Mouse (Mus musculus) CD8-positive naive resting alpha-beta T cell, adult 2 months (primary cell): ENCODE data around the gene Tmem86a.
"Not testable (repeated sequence)": the region's sequence is repeated elsewhere in the genome, so short reads cannot be mapped to it uniquely, and the experiment has no call there.

ENCODE experiments used
- DNase-seq, 2 experiments: peaks; one replicate each; pipeline ENCODE4 v3.0.0; 2022; ENCODE audit warnings: low read depth in 2 of 2, low spot score in 2 of 2

The Tmem86a gene

DNA sequence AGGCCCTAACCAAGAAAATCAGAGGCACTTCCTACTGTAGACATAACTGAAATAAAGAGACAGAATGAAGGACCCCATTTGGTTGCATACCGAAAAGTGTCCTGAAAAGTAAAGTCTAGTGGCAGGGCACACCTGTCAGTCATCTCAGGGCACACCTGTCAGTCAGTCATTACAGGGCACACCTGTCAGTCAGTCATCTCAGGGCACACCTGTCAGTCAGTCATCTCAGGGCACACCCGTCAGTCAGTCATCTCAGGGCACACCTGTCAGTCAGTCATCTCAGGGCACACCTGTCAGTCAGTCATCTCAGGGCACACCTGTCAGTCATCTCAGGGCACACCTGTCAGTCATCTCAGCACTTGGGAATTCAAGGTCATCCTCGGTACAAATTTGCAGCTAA, 23.5 kb upstream of the Tmem86a start:
- DNase-seq, result not testable (repeated sequence)

GRCm38 (mm10) chr7:47027520-47027919, 22.9 kb upstream of the Tmem86a start:
- DNase-seq, result no peak

GRCm38 (mm10) chr7:47030517-47031193, 19.7 kb upstream of the Tmem86a start:
- no peak for DNase-seq

- DNase-seq, result no peak
Measured at GRCm38 (mm10) chr7:47031371-47031770, 19.0 kb upstream of the Tmem86a start.

DNA sequence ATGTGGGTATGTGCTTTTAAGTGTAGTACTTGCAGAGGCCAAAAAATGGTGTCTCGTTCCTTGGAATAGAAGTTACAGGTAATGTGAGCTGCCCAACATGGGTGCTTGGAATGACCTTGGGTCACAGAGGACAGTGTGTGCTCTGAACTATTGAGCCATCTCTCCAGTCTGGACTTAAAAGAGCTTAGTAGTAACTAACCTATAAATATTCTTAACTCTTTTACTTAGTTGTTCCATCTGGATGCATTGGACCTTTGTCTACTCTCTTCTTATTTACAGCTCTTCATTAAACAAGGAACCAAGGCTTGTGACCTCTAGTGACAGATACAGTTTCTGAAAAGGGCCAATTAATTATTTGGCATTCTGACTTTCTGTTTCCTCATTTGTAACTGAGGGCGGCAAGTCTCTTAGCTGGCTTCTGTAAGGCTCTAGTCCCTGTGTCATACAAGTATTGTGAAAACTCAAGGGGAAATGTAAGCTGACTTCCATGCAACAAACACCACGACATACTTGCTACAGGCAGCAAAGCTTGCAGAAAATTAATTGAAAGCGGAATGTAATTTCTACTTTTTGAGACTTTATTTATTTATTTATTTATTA, 15.5 kb upstream of the Tmem86a start:
- DNase-seq, result no peak

GRCm38 (mm10) chr7:47035426-47035825, 15.0 kb upstream of the Tmem86a start:
- no peak for DNase-seq

DNA sequence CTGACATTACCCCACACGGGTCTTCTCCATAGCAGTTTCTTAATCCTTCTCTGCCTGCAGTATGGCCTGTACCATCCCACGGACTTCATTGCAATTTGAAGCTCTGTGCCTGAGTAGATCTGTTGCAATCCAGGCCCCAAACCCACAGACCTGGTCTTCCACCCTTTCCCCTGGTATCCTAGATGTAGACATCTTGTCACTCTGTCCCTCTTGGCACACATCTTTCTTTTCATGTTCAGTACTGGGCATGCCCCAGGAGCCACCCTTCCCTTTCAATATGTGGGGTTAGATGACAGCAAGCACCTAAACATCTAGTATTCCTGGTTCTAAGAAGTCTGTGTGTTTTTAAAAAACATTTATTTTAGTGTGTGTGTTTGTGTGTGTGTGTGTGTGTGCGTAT, 8.7 kb upstream of the Tmem86a start:
- DNase-seq, result no peak

- DNase-seq, result no peak
Measured at GRCm38 (mm10) chr7:47042121-47042520, 8.3 kb upstream of the Tmem86a start.

GRCm38 (mm10) chr7:47042823-47043490, 7.4 kb upstream of the Tmem86a start:
- no peak for DNase-seq

DNA sequence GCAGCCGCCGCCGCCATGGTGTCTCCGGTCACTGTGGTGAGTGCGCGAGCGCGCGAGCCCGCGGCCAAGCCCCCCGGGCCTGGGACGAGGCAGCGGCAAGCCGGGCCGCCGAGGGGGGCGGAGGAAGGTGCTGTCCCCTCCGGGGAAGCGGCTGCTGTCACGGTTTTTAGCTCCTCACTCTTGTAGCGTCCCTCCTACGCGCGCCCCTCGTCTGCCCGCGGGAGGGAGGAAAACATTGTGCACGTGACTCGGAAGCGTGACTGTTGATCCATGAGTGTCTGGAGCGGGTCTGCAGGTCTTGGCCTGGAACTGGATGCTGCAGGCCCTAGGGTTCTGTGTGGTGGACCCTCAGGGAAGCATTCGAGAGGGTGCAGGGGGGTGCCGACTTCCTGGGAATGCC, 365 bp downstream of the Tmem86a start:
- DNase-seq, result no peak

DNA sequence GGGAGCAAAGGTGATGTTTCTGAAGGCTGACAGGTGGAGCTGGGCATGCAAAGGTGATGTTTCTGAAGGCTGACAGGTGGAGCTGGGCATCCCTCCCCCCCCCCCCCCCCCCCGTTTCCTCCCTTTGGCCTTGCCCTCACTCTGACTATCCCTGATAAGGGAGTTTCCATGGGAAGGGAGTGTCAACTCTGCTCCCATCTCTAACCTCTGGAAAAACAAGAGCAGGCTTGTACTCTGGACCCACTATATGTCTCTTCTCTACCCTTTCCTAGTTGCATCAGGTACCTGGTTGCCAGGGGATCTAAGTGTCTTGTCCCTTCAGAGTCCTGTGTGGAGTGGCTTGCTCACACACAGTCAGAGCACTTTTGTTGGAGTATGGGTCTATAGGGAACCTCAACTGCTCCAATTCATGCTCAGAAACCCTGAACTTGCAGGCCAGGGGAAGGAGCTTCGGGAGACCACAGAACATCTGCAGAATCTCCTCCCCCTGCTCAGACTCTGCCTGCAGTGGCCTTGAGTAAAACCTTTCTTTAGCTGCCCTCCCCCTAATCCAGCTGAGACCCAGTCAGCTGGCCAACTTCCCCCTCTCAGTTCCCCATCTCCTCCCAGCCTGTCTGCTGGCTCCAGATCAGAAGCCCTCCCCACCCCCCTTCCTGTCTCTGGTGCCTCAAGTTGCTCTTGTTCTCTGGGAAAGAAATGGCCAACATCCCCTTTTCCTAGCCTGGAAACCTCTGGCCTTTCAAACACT, 1.2 kb downstream of the Tmem86a start:
- DNase-seq, result no peak

DNA sequence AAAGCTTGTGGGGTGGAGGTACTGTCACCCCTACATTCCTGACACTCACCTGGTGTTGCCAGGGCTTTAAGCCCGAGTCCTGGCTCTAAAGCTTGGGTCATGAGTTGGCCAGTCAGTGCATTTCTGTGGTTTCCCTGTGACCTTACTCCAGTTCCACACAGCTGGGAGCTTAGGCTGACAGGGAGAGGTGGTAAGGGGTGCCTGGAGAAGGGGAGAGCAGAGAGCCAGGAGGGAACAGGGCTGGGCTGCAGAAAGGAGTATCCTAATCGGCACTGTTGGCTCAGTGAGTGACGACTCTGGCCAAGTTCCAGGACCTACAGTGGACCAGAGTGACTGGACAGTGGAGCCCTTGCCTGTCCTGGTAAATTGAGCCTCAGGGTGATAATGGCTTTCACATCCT, 1.9 kb downstream of the Tmem86a start:
- DNase-seq, result no peak

- DNase-seq, result no peak
Measured at GRCm38 (mm10) chr7:47053287-47053686, 2.9 kb downstream of the Tmem86a start.

GRCm38 (mm10) chr7:47054666-47055065, 4.3 kb downstream of the Tmem86a start:
- no peak for DNase-seq

GRCm38 (mm10) chr7:47055744-47056143, 5.3 kb downstream of the Tmem86a start:
- DNase-seq, result no peak

- no peak for DNase-seq
Measured at GRCm38 (mm10) chr7:47056273-47056672, 5.9 kb downstream of the Tmem86a start.

DNA sequence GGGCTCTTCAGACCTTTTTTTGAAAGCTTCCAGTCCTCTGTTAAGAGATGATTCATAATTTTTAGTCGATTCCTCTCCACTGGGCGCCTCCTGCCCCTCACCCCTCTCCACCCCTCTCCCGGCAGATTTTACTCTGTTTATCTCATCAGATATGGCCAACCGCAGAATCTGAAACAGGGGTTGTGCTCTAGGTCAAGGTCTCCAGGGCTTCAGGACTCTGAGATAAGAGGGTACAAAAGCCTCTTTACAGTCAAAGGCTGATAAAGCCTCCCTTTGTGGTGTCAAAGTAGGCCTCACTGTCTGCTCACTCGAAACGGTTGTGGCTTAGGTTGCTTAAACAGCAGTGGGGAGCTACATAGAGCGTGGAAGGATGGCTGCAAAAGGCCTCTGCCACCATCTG, 8.9 kb downstream of the Tmem86a start:
- DNase-seq, result no peak

DNA sequence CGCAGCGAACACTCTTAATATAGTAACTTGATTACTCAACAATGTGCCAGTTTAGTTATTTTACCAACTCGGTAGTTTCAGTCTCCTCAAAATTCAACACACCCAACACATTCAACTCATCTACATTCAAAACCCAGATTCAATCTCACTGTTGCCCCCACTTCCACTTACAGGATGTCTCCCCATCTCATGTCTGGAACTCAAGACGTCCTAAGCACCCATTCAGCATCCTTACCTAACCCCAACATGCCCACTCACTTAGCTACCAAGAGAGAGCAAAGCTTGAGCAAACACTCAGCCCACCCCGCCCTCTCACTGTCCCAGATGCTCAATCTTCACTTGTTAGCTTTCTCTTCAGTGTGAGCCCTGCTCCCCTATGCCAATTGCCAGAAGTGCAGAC, 11.2 kb downstream of the Tmem86a start:
- no peak for DNase-seq

DNA sequence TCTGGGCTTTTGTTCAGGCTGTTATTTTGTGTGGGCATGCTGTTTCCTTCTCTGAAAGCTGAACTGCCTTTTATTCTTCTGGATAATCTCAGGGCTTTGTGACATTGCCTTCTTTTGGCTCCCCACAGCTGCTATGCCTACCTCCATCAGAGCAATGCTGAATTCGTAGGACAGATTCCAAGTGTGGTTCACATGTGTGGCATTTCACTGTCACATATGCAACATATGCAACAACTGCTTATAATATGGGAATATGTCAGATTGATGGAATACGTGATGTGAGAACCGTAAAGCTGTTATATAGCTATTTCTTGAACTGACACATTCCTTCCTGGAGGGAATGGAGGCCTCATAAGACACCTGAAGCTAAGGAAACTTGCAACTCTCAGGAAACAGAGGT, 16.5 kb downstream of the Tmem86a start:
- no peak for DNase-seq

GRCm38 (mm10) chr7:47067879-47068278, 17.5 kb downstream of the Tmem86a start:
- DNase-seq, result no peak

DNA sequence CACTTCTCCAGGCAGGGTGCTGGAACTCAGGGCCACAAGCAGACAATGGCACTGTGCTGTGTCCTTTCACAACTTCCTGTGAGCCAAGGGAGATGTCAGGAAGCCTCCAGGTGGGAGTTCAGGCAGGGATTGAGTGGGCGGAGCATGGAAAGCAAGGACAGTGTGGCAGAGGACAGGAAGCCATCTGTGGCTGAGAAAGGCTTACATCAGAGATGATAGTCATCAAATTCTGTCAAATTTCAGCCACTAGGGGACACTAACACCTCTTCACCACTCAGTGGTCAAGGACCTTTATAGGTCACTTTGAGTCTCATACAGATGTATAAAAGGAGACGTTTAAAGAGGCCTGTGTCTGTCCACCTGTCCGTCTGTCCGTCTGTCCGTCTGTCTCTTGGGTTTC, 22.1 kb downstream of the Tmem86a start:
- no peak for DNase-seq
